Mouse (Mus musculus) MEL (cell line): ENCODE data around the gene Adra2c. TPM values are rescaled to one million over a fixed set of nuclear protein-coding genes. Genes with fewer than 3 reads are reported as not detected.

ENCODE experiments used
- DNase-seq: peaks from one replicate; pipeline ENCODE4 v3.0.0; 2011; ENCODE audit warnings: low read depth, low spot score
- H3K27ac ChIP-seq: 2 replicates; pipeline ENCODE4 v1.5.1; 2012; ENCODE audit warnings: low read depth, mild to moderate bottlenecking, control low read depth, low read length, moderate library complexity; ENCODE audit not compliant: control insufficient read depth
- H3K27me3 ChIP-seq, 2 experiments: fragments of 150-350 bp in 1 of 2; sonication (generic) in 1 of 2; 2 replicates each; pipeline ENCODE4 v1.6.1; 2012; ENCODE audit warnings: low read length in 2 of 2, mild to moderate bottlenecking in 2 of 2, improper control_type of control experiment in 1 of 2, moderate library complexity in 1 of 2; ENCODE audit not compliant: insufficient read depth in 2 of 2, control insufficient read depth in 1 of 2
- H3K36me3 ChIP-seq, 2 experiments: 2 replicates each; pipeline ENCODE4 v1.6.1; 2012 to 2014; ENCODE audit warnings: low read length in 2 of 2, improper control_type of control experiment in 1 of 2, inconsistent platforms in 1 of 2, mild to moderate bottlenecking in 1 of 2; ENCODE audit not compliant: insufficient read depth in 2 of 2, control insufficient read depth in 1 of 2
- H3K4me1 ChIP-seq, 2 experiments: fragments of 150-350 bp in 1 of 2; sonication (generic) in 1 of 2; 2 replicates each; pipeline ENCODE4 v1.6.1; 2012; ENCODE audit warnings: low read length in 2 of 2, improper control_type of control experiment in 1 of 2, mild to moderate bottlenecking in 1 of 2; ENCODE audit not compliant: insufficient read depth in 2 of 2, control insufficient read depth in 1 of 2
- H3K4me3 ChIP-seq, 2 experiments: fragments of 150-350 bp in 1 of 2; sonication (generic) in 1 of 2; 2 replicates each; pipeline ENCODE4 v1.5.1; 2012; ENCODE audit warnings: low read depth in 2 of 2, low read length in 2 of 2, mild to moderate bottlenecking in 2 of 2, moderate library complexity in 2 of 2, control low read depth in 1 of 2, improper control_type of control experiment in 1 of 2; ENCODE audit not compliant: control insufficient read depth in 1 of 2, insufficient read depth in 1 of 2
- H3K79me2 ChIP-seq: 2 replicates; pipeline ENCODE4 v1.6.1; 2012; ENCODE audit warnings: mild to moderate bottlenecking, low read length, moderate library complexity; ENCODE audit not compliant: control insufficient read depth, poor library complexity, insufficient read depth
- H3K9ac ChIP-seq: 2 replicates; pipeline ENCODE4 v1.6.1; 2012; ENCODE audit warnings: low read depth, mild to moderate bottlenecking, control low read depth, low read length, moderate library complexity; ENCODE audit not compliant: control insufficient read depth, poor library complexity, severe bottlenecking
- H3K9me3 ChIP-seq: fragments of 150-350 bp; sonication (generic); replicated peaks from 2 replicates; pipeline ENCODE4 v1.6.1; 2012; ENCODE audit warnings: mild to moderate bottlenecking, low read length, improper control_type of control experiment, moderate library complexity; ENCODE audit not compliant: insufficient read depth
- BHLHE40 ChIP-seq: IDR thresholded peaks from 2 replicates; pipeline ENCODE4 v1.6.1; 2012; ENCODE audit warnings: low read depth, mild to moderate bottlenecking, inconsistent platforms, low read length, improper control_type of control experiment, borderline replicate concordance
- CHD1 ChIP-seq: IDR thresholded peaks from 2 replicates; pipeline ENCODE4 v1.6.1; 2012; ENCODE audit warnings: low read depth, mild to moderate bottlenecking, inconsistent platforms, low read length, improper control_type of control experiment
- E2F4 ChIP-seq: IDR thresholded peaks from 2 replicates; pipeline ENCODE4 v1.6.1; 2011; ENCODE audit warnings: low read depth, low read length, improper control_type of control experiment, borderline replicate concordance
- ETS1 ChIP-seq: IDR thresholded peaks from 2 replicates; pipeline ENCODE4 v1.6.1; 2012; ENCODE audit warnings: low read depth, mild to moderate bottlenecking, inconsistent platforms, low read length, improper control_type of control experiment, moderate library complexity
- GABPA ChIP-seq: IDR thresholded peaks from 2 replicates; pipeline ENCODE4 v1.6.1; 2012; ENCODE audit warnings: low read depth, mild to moderate bottlenecking, inconsistent platforms, low read length, improper control_type of control experiment, moderate library complexity
- GATA1 ChIP-seq: IDR thresholded peaks from 2 replicates; pipeline ENCODE4 v1.6.1; 2011; ENCODE audit warnings: low read depth, low read length, improper control_type of control experiment
- HCFC1 ChIP-seq: IDR thresholded peaks from 2 replicates; pipeline ENCODE4 v1.6.1; 2012; ENCODE audit warnings: low read depth, mild to moderate bottlenecking, inconsistent platforms, low read length, improper control_type of control experiment, moderate library complexity
- JUND ChIP-seq: IDR thresholded peaks from 2 replicates; pipeline ENCODE4 v1.6.1; 2011; ENCODE audit warnings: low read depth, mild to moderate bottlenecking, improper control_type of control experiment, low read length
- MAFK ChIP-seq: IDR thresholded peaks from 2 replicates; pipeline ENCODE4 v1.6.1; 2011; ENCODE audit warnings: low read depth, mild to moderate bottlenecking, low read length, improper control_type of control experiment, borderline replicate concordance
- MAX ChIP-seq: IDR thresholded peaks from 2 replicates; pipeline ENCODE4 v1.6.1; 2011; ENCODE audit warnings: low read length, improper control_type of control experiment
- MEF2A ChIP-seq: IDR thresholded peaks from 2 replicates; pipeline ENCODE4 v1.6.1; 2014; ENCODE audit warnings: low read depth, mild to moderate bottlenecking, inconsistent platforms, low read length, improper control_type of control experiment; ENCODE audit not compliant: poor library complexity, insufficient replicate concordance, severe bottlenecking; ENCODE audit errors: extremely low read depth
- MXI1 ChIP-seq: IDR thresholded peaks from 2 replicates; pipeline ENCODE4 v1.6.1; 2011; ENCODE audit warnings: mild to moderate bottlenecking, low read depth, low read length, improper control_type of control experiment
- MYC ChIP-seq: IDR thresholded peaks from 2 replicates; pipeline ENCODE4 v1.6.1; 2011; ENCODE audit warnings: low read depth, mild to moderate bottlenecking, low read length, improper control_type of control experiment, moderate library complexity
- NELFE ChIP-seq: IDR thresholded peaks from 2 replicates; pipeline ENCODE4 v1.6.1; 2011; ENCODE audit warnings: low read depth, low read length, improper control_type of control experiment
- NRF1 ChIP-seq: IDR thresholded peaks from 2 replicates; pipeline ENCODE4 v1.6.1; 2014; ENCODE audit warnings: low read depth, mild to moderate bottlenecking, inconsistent platforms, low read length, improper control_type of control experiment, moderate library complexity; ENCODE audit not compliant: poor library complexity, insufficient read depth, severe bottlenecking
- POLR2A ChIP-seq, 2 experiments: IDR thresholded peaks; 2 replicates each; pipeline ENCODE4 v1.6.1; 2011 to 2012; ENCODE audit warnings: low read length in 2 of 2, mild to moderate bottlenecking in 2 of 2, control low read depth in 1 of 2, improper control_type of control experiment in 1 of 2, low read depth in 1 of 2, moderate library complexity in 1 of 2; ENCODE audit not compliant: control insufficient read depth in 1 of 2, insufficient read depth in 1 of 2, poor library complexity in 1 of 2
- POLR2AphosphoS5 ChIP-seq: IDR thresholded peaks from 2 replicates; pipeline ENCODE4 v1.6.1; 2012; ENCODE audit warnings: low read depth, borderline replicate concordance, mild to moderate bottlenecking, inconsistent platforms, low read length, moderate library complexity, mixed read lengths
- RAD21 ChIP-seq: IDR thresholded peaks from 2 replicates; pipeline ENCODE4 v1.6.1; 2011; ENCODE audit warnings: mild to moderate bottlenecking, low read depth, low read length, improper control_type of control experiment
- RCOR1 ChIP-seq: IDR thresholded peaks from 2 replicates; pipeline ENCODE4 v1.6.1; 2012; ENCODE audit warnings: low read depth, mild to moderate bottlenecking, inconsistent platforms, low read length, improper control_type of control experiment
- TBP ChIP-seq: IDR thresholded peaks from 2 replicates; pipeline ENCODE4 v1.8.0; 2011; ENCODE audit warnings: low read depth, low read length, improper control_type of control experiment
- TCF12 ChIP-seq: IDR thresholded peaks from 2 replicates; pipeline ENCODE4 v1.6.1; 2014; ENCODE audit warnings: low read depth, mild to moderate bottlenecking, inconsistent platforms, low read length, improper control_type of control experiment, moderate library complexity
- USF2 ChIP-seq, 2 experiments: IDR thresholded peaks; 2 replicates each; pipeline ENCODE4 v1.6.1; 2011 to 2012; ENCODE audit warnings: improper control_type of control experiment in 2 of 2, low read length in 2 of 2, borderline replicate concordance in 1 of 2, inconsistent platforms in 1 of 2, low read depth in 1 of 2, mild to moderate bottlenecking in 1 of 2; ENCODE audit not compliant: insufficient read depth in 1 of 2
- ZC3H11A ChIP-seq: IDR thresholded peaks from 2 replicates; pipeline ENCODE4 v1.6.1; 2012; ENCODE audit warnings: low read depth, mild to moderate bottlenecking, inconsistent platforms, low read length, improper control_type of control experiment
- ZMIZ1 ChIP-seq: IDR thresholded peaks from 2 replicates; pipeline ENCODE4 v1.6.1; 2012; ENCODE audit warnings: low read depth, mild to moderate bottlenecking, inconsistent platforms, low read length, improper control_type of control experiment, moderate library complexity
- polyA plus RNA-seq, 2 experiments: library from polyadenylated mRNA; stranded (reverse) in 1 of 2; unstranded in 1 of 2; fragments of >175 nt in 1 of 2; fragments of >200 nt in 1 of 2; gene quantifications; 2 replicates each; pipeline versions ENCODE4 v1.2.1 to v1.2.4; 2012; ENCODE audit warnings: low replicate concordance in 2 of 2, low read depth in 1 of 2; ENCODE audit not compliant: insufficient read length in 2 of 2, insufficient read depth in 1 of 2, missing spikeins in 1 of 2
- total RNA-seq: library from RNA; depleted of rRNA; stranded (reverse); fragments of 300-350 nt; gene quantifications from 2 replicates; pipeline ENCODE4 v1.2.3, GENCODE M21; 2012

Gene Adra2c
- total and polyA plus RNA-seq, 3 experiments, result not detected

DNA sequence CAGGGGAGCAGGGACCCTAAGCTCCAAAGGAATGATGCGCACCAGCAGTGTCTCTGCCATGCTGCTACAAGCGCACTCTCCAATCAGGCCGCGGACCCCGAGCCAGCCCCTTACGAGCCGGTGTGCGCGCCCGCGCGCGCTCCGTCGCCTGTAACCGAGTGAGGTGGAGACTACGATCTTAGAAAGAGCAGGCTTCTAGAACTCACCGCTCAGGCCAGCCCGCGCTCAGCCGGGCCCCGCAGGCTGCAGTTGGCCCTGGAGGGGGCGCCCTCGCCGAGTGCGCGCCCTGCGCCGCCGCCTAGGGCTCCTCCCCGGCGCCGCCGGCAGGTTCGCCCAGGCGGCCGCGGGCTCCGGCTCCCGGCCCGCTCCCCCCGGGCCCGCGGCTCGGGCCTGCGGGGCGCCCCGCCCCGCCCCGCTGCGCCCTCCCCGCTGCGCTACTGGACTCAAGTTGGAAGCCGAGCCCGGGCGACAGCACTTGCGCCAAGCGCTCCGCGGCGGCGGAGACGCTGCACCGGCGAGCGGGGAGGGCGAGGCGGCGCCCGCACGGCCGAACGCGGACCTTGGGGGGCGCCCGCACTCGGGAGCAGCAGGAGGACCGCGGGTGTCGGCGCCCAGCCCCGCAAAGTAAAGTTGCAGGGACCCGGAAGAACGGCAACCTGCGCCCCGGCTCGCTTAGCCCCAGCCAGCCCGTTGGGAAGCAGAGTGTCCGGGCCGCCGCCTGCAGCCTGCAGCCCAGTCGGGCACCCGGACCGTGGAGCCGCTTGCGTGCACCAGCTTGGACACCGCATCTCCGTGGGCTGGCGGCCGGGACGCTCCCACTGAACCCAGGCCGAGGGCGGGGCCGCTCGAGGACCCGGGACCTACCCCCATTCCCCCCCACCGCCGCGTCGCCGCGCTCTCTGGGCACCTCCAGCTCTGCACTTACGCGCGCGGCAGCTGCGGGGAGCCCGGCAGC is 899 bp downstream of the Adra2c start:
- no peak for DNase-seq
- Histone ChIP-seq H3K27me3 (no peaks in the 10 kb centered on the region), H3K79me2 (no peaks in the 10 kb centered on the region), H3K9me3 (no peaks in the 10 kb centered on the region), H3K27ac (no peak overlapping the region), H3K4me1 (no peaks in the 10 kb centered on the region), H3K36me3 (no peaks in the 10 kb centered on the region), H3K4me3 (no peak overlapping the region), H3K9ac (no peak overlapping the region)
- no peak for TF ChIP-seq RCOR1
- TF ChIP-seq NRF1, result no peak
- TF ChIP-seq BHLHE40, result no peak
- no peak for TF ChIP-seq TCF12
- TF ChIP-seq GATA1, result no peak
- no peak for TF ChIP-seq MYC
- no peak for TF ChIP-seq ZMIZ1
- TF ChIP-seq NELFE, result no peak
- TF ChIP-seq TBP, result no peak
- TF ChIP-seq ZC3H11A, result no peak
- no peak for TF ChIP-seq MAFK
- no peak for TF ChIP-seq CHD1
- TF ChIP-seq HCFC1, result no peak
- TF ChIP-seq E2F4, result no peak

DNA sequence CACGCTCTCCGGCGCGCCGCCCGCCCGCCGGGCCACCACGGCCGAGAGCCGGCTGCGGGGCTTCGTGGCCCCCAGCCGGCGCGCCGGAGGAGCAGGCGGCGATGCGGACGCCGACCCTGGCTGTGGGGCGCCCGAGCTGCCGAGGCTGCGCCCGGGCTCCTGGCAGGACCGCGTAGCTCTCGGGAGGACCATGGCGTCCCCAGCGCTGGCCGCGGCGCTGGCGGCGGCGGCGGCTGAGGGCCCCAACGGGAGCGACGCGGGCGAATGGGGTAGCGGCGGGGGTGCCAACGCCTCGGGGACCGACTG is 1.5 kb downstream of the Adra2c start:
- TF ChIP-seq USF2 (IDR thresholded peaks at IDR 0.05; ENCODE audit: borderline replicate concordance in 1 of 2, insufficient read depth in 1 of 2, low read depth in 1 of 2, low read length in 2 of 2), result no peak
- no peak for TF ChIP-seq MAX
- no peak for TF ChIP-seq ZC3H11A
- TF ChIP-seq MEF2A, result no peak
- TF ChIP-seq JUND, result no peak
- TF ChIP-seq GABPA, result no peak
- no peak for TF ChIP-seq NELFE
- TF ChIP-seq MXI1, result no peak
- TF ChIP-seq TCF12, result no peak
- no peak for TF ChIP-seq POLR2A (IDR thresholded peaks at IDR 0.05; ENCODE audit: control insufficient read depth in 1 of 2, insufficient read depth in 1 of 2, low read depth in 1 of 2, low read length in 2 of 2, poor library complexity in 1 of 2)
- no peak for TF ChIP-seq POLR2AphosphoS5
- TF ChIP-seq ETS1, result no peak
- no peak for TF ChIP-seq BHLHE40
- no peak for TF ChIP-seq RAD21
- Histone ChIP-seq H3K9ac (no peak overlapping the region), H3K36me3 (no peaks in the 10 kb centered on the region), H3K27ac (no peak overlapping the region), H3K4me3 (no peak overlapping the region), H3K79me2 (no peaks in the 10 kb centered on the region), H3K9me3 (no peaks in the 10 kb centered on the region), H3K4me1 (no peaks in the 10 kb centered on the region), H3K27me3 (no peaks in the 10 kb centered on the region)
- DNase-seq, result no peak
